Mouse (Mus musculus) layer of hippocampus, adult 2 months (tissue): ENCODE results near the gene Mxd3. TPM values are rescaled to one million over a fixed set of nuclear protein-coding genes. Genes with fewer than 3 reads are reported as not detected.

Source experiments
- DNase-seq, 2 experiments: peaks; one replicate each; pipeline ENCODE4 v3.0.0; 2022; ENCODE audit warnings: low spot score in 2 of 2
- H3K27ac ChIP-seq: fragments of 200-600 bp; 2 replicates; pipeline ENCODE4 v1.8.1; 2022
- H3K4me3 ChIP-seq: fragments of 200-600 bp; 2 replicates; pipeline ENCODE4 v1.8.1; 2022; ENCODE audit warnings: mild to moderate bottlenecking
- CTCF ChIP-seq: fragments of 200-600 bp; conservative IDR thresholded peaks from 2 replicates; pipeline ENCODE4 v1.8.1; 2022; ENCODE audit warnings: antibody characterized with exemption, mild to moderate bottlenecking, moderate library complexity
- long read RNA-seq, 2 experiments: library from polyadenylated mRNA; stranded (forward); transcript quantifications; one replicate each; pipeline ENCODE4 v2.0.0; 2021; ENCODE audit warnings: borderline mapping rate in 2 of 2
- total RNA-seq, 2 experiments: library from RNA; stranded (reverse); gene quantifications; 2 replicates each; pipeline ENCODE4 v1.2.3; 2021

The Mxd3 gene
- 1 to 10 TPM; 1.2 to 1.8 TPM for total RNA-seq
- long read RNA-seq, experiment 1, partial matches to known transcripts = 0 of 1 reads
- long read RNA-seq, experiment 1, other reads (novel, unspliced or antisense) = 0 of 1 reads
- long read RNA-seq, experiment 2 = 0 reads

DNA sequence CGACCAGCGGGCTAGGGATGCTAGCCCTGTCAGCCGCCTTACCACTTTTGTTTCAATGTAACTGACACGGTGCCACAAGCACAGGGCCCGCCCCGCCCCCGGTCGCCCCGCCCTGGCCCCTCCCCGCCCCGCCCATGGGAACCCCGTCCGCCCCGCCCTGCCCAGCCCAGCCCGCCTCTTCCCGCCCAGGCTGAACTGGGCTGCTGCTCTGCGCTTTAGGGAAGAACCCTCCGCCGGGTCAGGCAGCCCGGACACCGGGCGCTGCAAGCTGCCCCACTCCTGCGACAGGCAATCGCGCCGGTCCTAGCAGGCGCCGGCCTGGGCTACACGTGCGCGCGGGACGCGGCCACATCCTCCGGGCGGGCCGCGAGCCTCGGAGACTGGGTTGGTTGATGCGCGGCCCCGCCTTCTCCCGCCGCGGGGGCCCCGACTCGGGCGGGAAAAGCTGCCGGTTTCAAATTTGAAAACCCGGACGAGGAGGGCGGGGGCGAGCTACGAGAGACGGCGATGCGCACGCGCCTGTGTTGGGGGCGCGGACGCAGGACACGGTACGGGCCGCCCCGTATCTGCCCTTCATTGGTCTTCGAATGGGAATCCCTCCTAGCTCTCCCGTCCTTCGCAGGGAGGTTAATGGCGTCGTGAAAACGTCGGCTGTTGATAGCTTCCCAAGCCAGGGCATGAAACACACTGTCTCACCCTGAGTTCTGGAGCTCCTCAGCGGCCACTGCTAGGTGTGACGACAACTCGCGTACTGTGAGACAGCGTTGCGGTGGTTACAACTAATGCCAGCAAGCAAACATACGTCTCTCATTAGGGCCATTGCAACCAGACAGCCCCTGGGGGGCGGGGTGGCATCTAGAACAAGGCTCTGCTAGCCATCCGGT, at the start of gene Mxd3:
TSS of gene Mxd3 (minus strand) at position 141 of the 884 bp plus-strand sequence.
- peak; percentile 72 to 79 for DNase-seq
- peak within 1 kb of the TSS; percentile 88 for H3K4me3 ChIP-seq
- H3K27ac ChIP-seq = no peak within 1 kb of the TSS
- TF ChIP-seq CTCF = no peak; the same call in 1 of the 2 replicates

DNA sequence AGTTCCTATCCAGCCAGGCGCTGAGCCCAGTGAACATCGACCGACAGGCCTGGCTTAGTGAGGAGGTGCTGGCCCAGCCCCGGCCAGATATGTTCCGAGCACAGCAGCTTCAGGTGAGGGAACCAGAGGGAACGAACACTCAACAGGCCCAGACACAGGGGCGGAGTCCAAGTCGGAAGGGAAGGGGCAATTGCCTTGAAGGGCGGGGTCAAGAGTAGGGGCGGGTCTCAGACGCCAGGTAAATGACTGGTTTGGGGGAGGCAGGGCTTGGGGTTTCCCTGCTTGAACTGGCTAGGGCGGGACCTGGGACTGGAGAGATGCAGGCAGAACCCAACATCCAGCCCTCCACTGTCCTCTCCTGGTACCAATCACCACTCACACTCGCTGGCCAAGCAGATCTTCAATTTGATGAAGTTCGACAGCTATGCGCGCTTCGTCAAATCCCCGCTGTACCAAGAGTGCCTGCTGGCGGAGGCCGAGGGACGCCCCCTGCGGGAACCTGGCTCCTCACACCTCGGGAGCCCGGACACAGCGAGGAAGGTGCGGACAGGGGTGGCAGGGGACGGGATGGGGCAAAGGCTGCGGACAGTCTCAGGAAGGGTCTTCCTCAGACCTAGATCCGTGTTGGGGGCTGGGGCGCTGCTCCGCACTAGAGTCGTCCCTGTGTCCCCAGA, 49.4 kb upstream of the Mxd3 start:
- no peak overlapping the region for H3K4me3 ChIP-seq
- no peak overlapping the region for H3K27ac ChIP-seq
- TF ChIP-seq CTCF = 0 out of 2 replicates have a peak, but pooled peaks have one; percentile 8
- DNase-seq = no peak

DNA sequence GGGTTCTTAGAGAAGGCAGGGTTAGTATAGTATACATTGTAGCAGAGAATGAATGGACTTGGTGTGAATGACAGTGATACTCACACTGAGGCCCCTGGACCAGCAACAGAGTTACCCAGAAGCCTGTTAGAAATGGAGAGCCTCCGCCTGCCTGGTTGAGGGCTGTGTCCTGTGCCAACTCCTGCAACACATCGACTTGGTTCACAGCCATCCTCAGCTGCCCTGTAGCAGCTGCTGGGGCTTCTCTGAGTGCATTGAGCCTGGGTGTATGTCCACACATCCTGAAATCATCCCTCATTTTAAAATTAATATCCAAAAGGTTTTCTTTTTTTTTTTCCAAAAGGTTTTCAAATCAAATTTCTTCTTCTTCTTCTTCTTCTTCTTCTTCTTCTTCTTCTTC, 46.3 kb upstream of the Mxd3 start:
- Histone ChIP-seq H3K4me3 (no peak overlapping the region), H3K27ac (no peak overlapping the region)
- no peak for TF ChIP-seq CTCF
- DNase-seq = no peak

DNA sequence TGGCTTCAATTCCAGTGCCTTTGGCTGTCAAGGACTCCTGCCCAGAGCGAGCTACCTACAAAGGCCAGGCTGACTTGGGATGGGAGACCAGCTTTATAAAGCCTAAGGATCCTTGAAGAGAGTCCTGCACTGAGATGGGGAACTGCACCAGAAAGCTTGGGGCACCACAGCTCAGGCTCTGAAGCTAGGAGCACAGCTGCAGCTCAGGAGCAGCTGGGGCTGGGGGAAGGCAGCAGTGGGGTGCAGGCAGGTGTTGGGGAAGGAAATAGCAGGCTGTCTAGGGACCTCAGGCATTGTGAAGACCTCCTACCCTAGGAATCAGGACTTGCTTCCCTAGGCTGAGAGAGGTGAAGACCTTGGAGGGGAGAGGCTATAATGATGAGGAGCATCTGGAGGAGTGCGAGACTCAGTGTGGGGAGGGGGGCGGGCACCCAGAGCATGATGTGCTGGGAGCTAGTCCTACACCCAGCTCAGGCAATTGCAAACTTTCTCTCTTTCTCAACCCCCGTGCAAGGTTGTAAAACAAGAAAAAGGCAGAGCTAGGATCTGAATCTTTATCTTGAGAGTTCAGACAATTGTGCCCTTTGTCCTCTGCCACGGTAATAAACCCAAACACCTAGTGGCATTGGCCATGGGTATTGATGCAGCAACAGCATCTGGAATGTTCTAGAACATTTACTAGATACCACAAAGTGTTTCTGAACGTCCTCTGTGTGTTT, 44.7 kb upstream of the Mxd3 start:
- no peak for TF ChIP-seq CTCF
- Histone ChIP-seq H3K4me3 (no peak overlapping the region), H3K27ac (no peak overlapping the region)
- no peak for DNase-seq

DNA sequence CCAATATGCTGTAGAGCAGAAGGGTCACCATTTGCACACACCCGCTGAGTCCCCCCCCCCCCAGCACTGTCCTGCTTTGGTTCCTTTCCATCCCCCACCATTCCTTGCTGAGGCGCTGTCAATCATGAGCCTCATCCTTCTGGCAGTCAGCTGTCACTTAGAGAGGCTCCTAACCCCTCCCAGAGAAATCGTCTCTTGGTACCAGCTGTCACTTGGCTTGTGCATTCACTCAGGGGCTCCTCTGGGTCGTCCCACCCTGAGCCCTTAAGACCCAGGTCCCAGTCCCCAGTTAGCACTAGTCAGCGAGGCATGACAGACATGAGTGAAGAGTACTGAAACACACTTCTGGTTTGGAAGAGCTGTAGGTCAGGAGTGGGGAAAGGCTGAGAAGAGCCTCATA, 42.1 kb upstream of the Mxd3 start:
- peak in 1 of 2 experiments; percentile 52 for DNase-seq
- Histone ChIP-seq H3K27ac (peak overlapping the region; percentile 82), H3K4me3 (peak overlapping the region; percentile 63; the same call in 1 of the 2 replicates)
- no peak for TF ChIP-seq CTCF

DNA sequence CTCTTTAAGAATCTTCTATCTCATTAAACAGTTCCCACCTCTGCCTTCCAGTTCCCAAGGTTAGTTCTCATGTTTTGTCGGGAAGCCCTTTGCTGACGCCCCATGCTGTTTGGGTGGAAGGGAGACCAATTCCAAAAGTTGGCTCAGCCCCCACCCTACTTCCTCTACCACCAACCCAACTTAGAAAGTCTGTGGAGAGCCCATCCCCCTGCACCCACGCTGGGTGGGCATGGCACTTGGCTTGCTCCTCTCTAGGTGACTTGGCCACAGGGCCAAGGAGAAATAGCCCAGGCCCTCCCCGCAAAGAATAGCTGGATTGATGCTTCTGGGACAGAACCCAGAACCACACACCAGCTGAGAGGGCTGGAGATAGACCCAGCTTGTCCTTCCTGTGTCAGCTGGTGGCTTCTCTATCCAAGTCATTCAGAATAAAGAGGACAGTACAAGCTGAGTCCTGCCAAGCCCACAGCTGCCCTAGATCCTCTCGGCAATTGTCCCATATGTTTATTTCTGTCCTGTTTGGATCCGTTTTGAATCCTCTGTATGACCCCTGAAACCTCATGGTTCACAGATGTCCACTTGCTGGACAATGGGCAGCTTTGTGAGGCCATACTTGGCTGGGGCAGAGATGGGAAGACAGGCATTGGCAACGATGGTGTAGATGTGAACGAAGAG, 41.5 kb upstream of the Mxd3 start:
- no peak for TF ChIP-seq CTCF
- DNase-seq = peak in 1 of 2 experiments; percentile 50
- peak overlapping the region; percentile 82 for H3K27ac ChIP-seq
- peak overlapping the region; percentile 63 for H3K4me3 ChIP-seq

DNA sequence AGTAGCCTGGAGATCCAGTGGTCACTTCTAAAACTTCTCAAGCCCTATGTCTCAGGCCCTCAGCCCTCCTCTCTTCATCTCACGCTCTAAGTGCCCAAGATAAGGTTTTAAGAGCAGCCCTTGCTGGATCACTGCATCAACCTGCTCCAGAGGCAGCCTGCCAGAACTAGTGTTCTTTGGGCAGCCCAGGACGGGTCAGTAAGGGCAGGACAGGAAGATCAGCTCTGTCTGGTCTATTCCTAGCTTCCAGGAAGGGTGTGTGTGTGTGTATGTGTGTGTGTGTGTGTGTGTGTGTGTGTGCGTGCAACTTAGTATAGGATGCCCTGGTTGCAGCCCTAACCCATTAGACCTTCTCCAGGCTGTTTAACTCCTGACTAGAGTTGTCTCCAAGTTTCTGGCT, 40.6 kb upstream of the Mxd3 start:
- Histone ChIP-seq H3K4me3 (peak overlapping the region; percentile 63), H3K27ac (peak overlapping the region; percentile 88)
- DNase-seq = no peak
- TF ChIP-seq CTCF = no peak

DNA sequence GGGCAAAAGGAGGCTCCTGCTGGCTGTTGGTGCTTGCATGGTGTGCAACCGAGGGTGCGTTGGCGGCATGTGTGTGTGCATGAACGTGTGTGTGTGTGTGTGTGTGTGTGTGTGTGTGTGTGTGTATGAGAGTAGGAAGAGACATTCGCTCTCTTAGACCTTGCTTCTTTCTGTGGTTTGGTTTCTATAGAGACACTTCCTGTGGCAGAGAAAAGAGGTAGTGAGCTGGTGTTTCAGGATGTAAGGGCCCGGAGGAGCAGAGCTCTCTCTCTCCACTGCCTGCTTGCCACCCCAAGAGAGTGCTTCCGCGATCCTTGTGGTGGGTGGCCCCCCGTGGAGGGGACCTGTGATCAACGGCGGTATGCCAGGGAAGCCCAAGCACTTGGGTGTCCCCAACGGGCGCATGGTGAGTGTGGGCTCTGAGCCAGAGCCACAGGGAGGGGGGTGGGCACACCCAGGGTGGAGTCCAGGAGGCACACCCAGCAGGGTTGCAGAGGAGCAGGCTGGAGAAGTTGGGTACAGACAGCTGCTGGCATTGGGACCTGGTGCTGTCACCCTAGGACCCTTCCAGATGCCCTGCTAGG, 40.0 kb upstream of the Mxd3 start, which contains the start of gene Rgs14:
TSS of gene Rgs14 (plus strand) at position 202 of the 584 bp plus-strand sequence.
- TF ChIP-seq CTCF = no peak
- H3K27ac ChIP-seq = peak within 1 kb of the TSS; percentile 88
- H3K4me3 ChIP-seq = peak within 1 kb of the TSS; percentile 63
- peak in 1 of 2 experiments; percentile 45 for DNase-seq

DNA sequence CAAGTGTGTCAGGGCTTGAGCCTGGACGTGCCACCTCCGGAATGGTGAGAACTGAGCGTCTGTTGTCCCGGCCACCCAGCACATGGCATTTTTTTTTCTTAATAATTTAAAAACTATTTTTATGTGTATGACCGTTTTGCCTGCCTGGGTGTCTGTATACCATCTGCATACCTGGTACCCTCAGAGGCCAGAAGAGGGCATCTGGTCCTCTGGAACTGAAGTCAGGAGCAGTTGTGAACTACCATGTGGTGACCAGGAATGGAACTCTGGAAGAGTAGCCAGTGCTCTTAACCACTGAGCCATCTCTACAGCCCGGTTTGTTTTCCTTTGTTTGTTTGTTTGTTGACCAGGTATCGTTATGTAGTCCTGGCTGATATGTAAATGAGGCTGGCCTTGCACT, 38.8 kb upstream of the Mxd3 start:
- TF ChIP-seq CTCF = peak; percentile 19; the same call in 1 of the 2 replicates

DNA sequence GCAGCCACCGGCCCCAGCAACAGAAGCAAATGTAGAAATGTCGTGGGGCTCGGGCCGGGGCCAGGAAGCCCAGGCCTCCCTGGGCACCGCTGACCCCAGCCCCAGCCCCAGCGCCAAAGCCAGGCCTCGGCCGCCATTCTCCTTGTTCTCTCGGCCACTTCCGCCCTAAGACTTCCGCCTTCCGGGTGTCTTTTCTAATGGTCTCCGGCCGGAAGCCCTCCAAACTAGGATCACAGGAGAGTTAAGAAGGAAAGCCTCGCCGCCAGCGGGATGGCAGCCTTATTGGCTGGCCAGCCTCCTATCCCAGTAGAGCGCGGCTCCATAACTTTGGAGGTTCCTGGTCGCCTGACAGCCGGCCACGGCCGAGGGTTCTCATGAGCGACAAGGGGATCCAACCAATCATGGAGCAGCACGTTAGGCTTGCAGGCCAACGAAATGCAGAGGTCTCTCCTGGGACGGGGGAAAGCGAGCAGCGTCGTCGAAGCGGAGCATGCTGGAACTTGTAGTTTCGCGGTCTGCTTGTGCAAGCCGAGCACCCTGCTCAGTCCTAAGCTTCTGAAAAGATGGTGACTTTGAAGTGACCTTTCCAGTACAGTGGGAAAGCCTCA, 32.9 kb upstream of the Mxd3 start, which contains the start of gene Lman2:
TSS of gene Lman2 (minus strand) at position 331 of the 608 bp plus-strand sequence.
- Histone ChIP-seq H3K4me3 (peak within 1 kb of the TSS; percentile 87), H3K27ac (peak within 1 kb of the TSS; percentile 94)
- peak; percentile 95 to 99 for DNase-seq
- TF ChIP-seq CTCF = no peak

More for the DNA sequence above, 38.8 kb upstream of the Mxd3 start:
- no peak overlapping the region for H3K4me3 ChIP-seq
- no peak overlapping the region; the same call in 1 of the 2 replicates for H3K27ac ChIP-seq
- no peak for DNase-seq

DNA sequence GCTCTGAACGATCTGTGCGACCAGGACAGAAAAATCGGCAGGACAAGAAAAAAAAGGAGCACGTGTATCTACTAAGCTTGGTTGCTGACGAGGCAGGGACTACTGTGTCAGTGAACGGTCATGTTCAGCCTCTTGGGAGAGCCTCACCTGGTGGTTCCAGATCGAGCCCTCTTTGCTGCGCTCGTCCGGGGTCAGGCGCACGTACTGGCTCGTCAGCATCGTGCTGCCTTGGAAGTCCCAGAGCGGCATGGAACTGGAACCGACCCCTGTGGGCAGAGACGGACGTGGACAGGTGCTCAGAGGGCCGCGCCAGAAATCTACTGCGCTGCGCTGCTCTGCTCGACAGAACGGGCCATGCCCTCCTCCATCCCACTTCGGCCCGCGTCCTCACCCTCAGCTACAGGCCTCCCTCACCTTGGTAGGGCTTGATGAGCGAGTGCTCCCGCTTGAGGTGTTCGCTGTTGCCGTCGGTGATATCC, 32.4 kb upstream of the Mxd3 start:
- DNase-seq = no peak
- TF ChIP-seq CTCF = no peak
- peak overlapping the region; percentile 87 for H3K4me3 ChIP-seq

More for the DNA sequence above, 32.4 kb upstream of the Mxd3 start:
- peak overlapping the region; percentile 94 for H3K27ac ChIP-seq
